Mouse (Mus musculus): ENCODE results near the gene Slc8a1. TPM values are rescaled to one million over a fixed set of nuclear protein-coding genes. Genes with fewer than 3 reads are reported as not detected.

Slc8a1 gene
- polyA plus RNA-seq, 1 experiment from 2014 or later, result 5.1 TPM

- no peaks in the 10 kb centered on the region for H3K9me3 ChIP-seq
- H3K36me3 ChIP-seq, result no peaks in the 10 kb centered on the region
- no peak for ATAC-seq
- H3K4me2 ChIP-seq (replicated peaks), result no peak overlapping the region
- no peak overlapping the region for H3K9ac ChIP-seq
- WGBS, result 59% methylated on average over 3 of the region's 3 CpGs
- H3K4me1 ChIP-seq (replicated peaks), result no peaks in the 10 kb centered on the region
- no peak overlapping the region for H3K4me3 ChIP-seq (replicated peaks)
- no peak overlapping the region for H3K27ac ChIP-seq
- H3K27me3 ChIP-seq (replicated peaks), result no peaks in the 10 kb centered on the region
Observed at GRCm38 (mm10) chr17:81607515-81607914, 130.7 kb downstream of the Slc8a1 start.

GRCm38 (mm10) chr17:81606084-81606483 lies 132.1 kb downstream of the Slc8a1 start:
- H3K27ac ChIP-seq, result no peak overlapping the region
- H3K4me1 ChIP-seq (replicated peaks), result no peaks in the 10 kb centered on the region
- WGBS, result 26% methylated on average over 2 of the region's 2 CpGs

DNA sequence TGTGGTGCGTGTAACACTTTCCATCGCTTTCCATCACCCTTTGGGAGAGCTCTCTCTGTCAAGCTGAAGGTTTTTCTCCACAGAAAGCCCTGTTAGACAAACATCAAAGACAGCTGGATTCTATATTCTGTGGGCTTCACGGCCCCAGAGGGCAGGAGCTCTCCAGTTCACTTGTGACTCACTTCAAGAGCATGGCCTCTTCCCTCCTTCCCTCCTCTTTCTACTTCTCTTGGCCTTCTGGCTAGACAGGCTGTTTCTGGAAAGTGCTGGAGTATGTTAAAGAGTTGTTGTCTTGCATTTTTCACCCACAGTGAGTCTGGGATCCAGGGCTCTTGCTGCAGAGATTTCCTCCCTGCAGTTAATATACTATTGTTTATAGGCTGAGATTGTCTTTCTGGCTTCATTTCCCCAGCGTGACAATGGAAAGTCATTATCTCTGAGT lies 132.9 kb downstream of the Slc8a1 start:
- H3K9me3 ChIP-seq, result no peaks in the 10 kb centered on the region
- H3K27me3 ChIP-seq (replicated peaks), result no peaks in the 10 kb centered on the region
- no peaks in the 10 kb centered on the region for H3K36me3 ChIP-seq
- no peak overlapping the region for H3K9ac ChIP-seq
- H3K4me2 ChIP-seq (replicated peaks), result no peak overlapping the region
- 37% methylated on average over 4 of the region's 4 CpGs for WGBS
- peak; percentile 68 for ATAC-seq
- H3K27ac ChIP-seq, result peak overlapping the region; percentile 6; the same call in 1 of the 2 replicates
- no peaks in the 10 kb centered on the region for H3K4me1 ChIP-seq (replicated peaks)
- H3K4me3 ChIP-seq (replicated peaks), result no peak overlapping the region

More at GRCm38 (mm10) chr17:81606084-81606483, 132.1 kb downstream of the Slc8a1 start:
- no peak for ATAC-seq
- Histone ChIP-seq H3K9me3 (no peaks in the 10 kb centered on the region), H3K4me2 (replicated peaks) (no peak overlapping the region), H3K4me3 (replicated peaks) (no peak overlapping the region), H3K9ac (no peak overlapping the region), H3K27me3 (replicated peaks) (no peaks in the 10 kb centered on the region), H3K36me3 (no peaks in the 10 kb centered on the region)

GRCm38 (mm10) chr17:81599072-81599471 lies 139.1 kb downstream of the Slc8a1 start:
- Histone ChIP-seq H3K9ac (no peak overlapping the region), H3K27ac (no peak overlapping the region), H3K27me3 (replicated peaks) (no peaks in the 10 kb centered on the region), H3K4me1 (replicated peaks) (no peaks in the 10 kb centered on the region), H3K9me3 (no peaks in the 10 kb centered on the region), H3K4me2 (replicated peaks) (no peak overlapping the region), H3K36me3 (no peaks in the 10 kb centered on the region), H3K4me3 (replicated peaks) (no peak overlapping the region)
- ATAC-seq, result no peak
- 87% methylated on average over 2 of the region's 2 CpGs for WGBS

GRCm38 (mm10) chr17:81589791-81590190 lies 148.4 kb downstream of the Slc8a1 start:
- 79% methylated on average over 7 of the region's 7 CpGs for WGBS
- Histone ChIP-seq H3K27me3 (replicated peaks) (no peaks in the 10 kb centered on the region), H3K9me3 (no peaks in the 10 kb centered on the region), H3K4me1 (replicated peaks) (no peaks in the 10 kb centered on the region), H3K27ac (no peak overlapping the region), H3K36me3 (no peaks in the 10 kb centered on the region), H3K9ac (no peak overlapping the region), H3K4me3 (replicated peaks) (no peak overlapping the region), H3K4me2 (replicated peaks) (no peak overlapping the region)
- ATAC-seq, result no peak

DNA sequence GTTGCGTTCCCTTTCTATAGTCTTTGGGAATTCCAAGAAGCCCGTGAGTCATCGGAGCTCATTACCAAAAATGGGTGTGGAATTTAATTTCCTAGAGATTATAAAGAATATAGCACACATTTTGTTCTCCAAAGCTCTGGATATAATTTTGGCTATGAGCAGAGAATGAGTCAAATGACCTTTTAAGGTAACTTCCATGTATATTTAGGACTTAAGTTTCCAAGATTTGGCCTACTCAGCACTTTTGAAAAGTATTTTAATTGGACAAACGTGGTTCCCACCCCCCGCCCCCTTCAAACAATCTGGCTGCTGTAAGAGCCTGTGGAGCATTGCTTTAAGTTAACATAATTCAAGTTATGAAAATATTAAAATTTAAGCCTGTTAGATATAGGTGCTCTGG lies 151.4 kb downstream of the Slc8a1 start:
- no peak overlapping the region for H3K4me3 ChIP-seq (replicated peaks)
- WGBS, result 90% methylated on average over 5 of the region's 5 CpGs

DNA sequence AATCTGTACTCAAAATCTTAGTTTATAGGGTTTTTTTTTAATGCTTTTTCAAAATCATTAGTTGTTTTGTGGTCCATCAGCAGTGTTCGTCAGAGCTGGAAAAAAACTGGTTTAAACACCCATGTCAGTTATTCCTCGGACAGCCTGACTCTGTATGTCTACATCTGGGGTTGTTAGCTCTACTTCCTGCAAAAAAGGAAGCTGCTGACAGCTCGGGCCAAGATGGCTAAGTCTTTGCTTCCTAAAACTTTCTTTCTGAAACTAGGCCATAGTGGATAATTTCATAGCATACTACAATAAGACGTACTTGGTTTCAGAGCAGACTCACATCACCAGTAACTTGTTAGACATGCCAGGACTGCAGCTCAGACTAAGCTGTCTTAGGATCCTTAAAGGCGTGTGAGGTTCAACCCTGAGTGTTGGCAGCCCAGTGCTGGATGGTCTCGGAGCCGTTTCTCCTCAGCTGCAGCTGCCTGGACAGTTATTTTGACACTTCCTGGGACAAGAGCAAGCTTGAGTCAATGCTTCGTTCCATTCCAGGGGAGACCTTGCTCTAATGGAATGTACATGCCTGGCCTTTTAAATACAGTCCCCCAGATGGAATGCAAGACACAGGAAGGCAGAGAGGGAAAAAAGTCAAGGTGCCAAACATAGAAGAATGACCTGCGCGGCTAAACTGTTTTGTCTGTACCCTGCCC lies 158.3 kb downstream of the Slc8a1 start:
- H3K9me3 ChIP-seq, result no peaks in the 10 kb centered on the region
- 0 out of 2 replicates have a peak overlapping the region, but pooled peaks have one; percentile 18 for H3K27ac ChIP-seq
- 50% methylated on average over 10 of the region's 10 CpGs for WGBS
- no peak overlapping the region for H3K4me2 ChIP-seq (replicated peaks)
- H3K9ac ChIP-seq, result no peak overlapping the region
- 0 out of 2 replicates have a peak, but pooled peaks cover 5% of the 10 kb centered on the region for H3K4me1 ChIP-seq (replicated peaks)
- H3K27me3 ChIP-seq (replicated peaks), result no peaks in the 10 kb centered on the region
- peak; percentile 25; the same call in 1 of the 2 replicates for ATAC-seq
- H3K4me3 ChIP-seq (replicated peaks), result no peak overlapping the region
- H3K36me3 ChIP-seq, result no peaks in the 10 kb centered on the region

More for the DNA sequence above, 151.4 kb downstream of the Slc8a1 start:
- Histone ChIP-seq H3K27me3 (replicated peaks) (no peaks in the 10 kb centered on the region), H3K9me3 (no peaks in the 10 kb centered on the region), H3K36me3 (no peaks in the 10 kb centered on the region), H3K4me2 (replicated peaks) (no peak overlapping the region), H3K9ac (no peak overlapping the region), H3K4me1 (replicated peaks) (no peaks in the 10 kb centered on the region), H3K27ac (no peak overlapping the region)
- no peak for ATAC-seq

GRCm38 (mm10) chr17:81576893-81577292 lies 161.3 kb downstream of the Slc8a1 start:
- no peak for ATAC-seq
- H3K9ac ChIP-seq, result no peak overlapping the region
- no peak overlapping the region for H3K4me2 ChIP-seq (replicated peaks)
- no peaks in the 10 kb centered on the region for H3K36me3 ChIP-seq
- WGBS, result 86% methylated on average over 3 of the region's 3 CpGs
- H3K4me1 ChIP-seq (replicated peaks), result 0 out of 2 replicates have a peak, but pooled peaks cover 5% of the 10 kb centered on the region
- no peaks in the 10 kb centered on the region for H3K27me3 ChIP-seq (replicated peaks)
- H3K4me3 ChIP-seq (replicated peaks), result no peak overlapping the region
- H3K27ac ChIP-seq, result no peak overlapping the region
- H3K9me3 ChIP-seq, result no peaks in the 10 kb centered on the region

DNA sequence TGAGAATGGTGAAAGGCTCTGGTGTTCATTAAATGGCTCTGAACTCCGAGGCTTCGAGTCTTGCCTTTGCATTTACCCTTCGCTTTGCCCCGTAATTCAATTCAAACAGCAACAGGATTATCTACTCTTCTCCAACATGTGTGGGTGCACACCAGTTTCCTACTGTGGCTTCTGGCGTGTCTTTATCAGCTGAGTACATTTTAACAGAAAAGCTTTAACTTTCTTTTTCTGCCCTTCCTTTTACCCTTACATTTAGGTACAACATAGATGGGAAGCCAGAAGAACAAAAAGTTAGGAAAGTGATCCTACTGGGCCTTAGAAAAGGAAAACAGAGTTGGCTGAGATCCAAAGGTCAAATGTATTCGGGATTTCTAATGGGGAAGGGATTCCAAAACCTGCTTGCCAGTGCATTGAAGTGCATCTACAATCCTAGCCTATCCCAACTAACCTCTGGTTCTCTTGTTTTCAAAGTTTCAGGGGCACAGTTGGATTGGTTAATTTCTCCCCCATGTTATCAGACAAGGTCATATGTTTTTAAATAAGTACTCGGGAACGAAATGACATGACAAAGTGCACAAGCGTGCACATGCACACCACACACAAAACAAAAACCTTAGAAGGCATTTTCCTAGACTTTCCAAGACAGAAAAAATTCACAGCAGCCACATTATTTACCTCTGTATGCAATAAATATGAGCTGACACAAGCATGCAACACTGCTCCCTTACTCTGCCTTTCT lies 172.4 kb downstream of the Slc8a1 start:
- H3K9ac ChIP-seq, result no peak overlapping the region
- no peaks in the 10 kb centered on the region for H3K36me3 ChIP-seq
- no peak overlapping the region for H3K4me3 ChIP-seq (replicated peaks)
- no peak overlapping the region for H3K27ac ChIP-seq
- H3K9me3 ChIP-seq, result no peaks in the 10 kb centered on the region
- no peak overlapping the region for H3K4me2 ChIP-seq (replicated peaks)
- no peaks in the 10 kb centered on the region for H3K27me3 ChIP-seq (replicated peaks)
- H3K4me1 ChIP-seq (replicated peaks), result no peaks in the 10 kb centered on the region
- WGBS, result 73% methylated on average over 9 of the region's 9 CpGs
- ATAC-seq, result no peak

DNA sequence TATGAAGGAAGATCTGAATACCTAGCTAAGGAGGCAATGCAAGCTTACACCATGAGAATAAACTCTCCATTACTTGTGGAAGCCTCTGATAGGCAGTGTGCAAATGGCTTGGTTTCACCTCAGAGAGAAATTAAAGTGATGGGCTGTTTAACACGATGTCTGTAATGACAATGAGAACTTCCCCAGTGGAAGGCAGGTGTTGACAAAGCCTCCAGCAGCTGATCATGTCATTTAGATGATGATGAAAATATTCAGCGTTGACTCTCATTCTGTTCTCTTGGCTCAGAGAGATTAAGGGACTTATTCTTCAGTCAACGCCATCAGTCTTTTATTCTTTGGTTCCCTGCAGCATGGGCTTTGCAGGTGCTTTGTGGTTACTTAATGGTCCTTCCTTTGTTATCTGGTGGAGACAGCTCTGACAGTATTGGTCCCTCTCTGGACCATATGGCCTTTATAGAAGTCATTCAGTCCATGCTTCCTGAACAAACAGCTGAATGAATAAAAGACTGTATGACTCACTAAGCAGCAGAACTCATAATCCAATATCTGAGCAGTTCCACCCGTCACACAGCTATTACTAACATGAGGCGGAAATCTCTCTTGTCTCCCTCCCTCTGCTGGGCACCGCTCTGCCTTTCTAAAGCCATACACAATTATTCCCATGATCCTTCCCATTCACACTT lies 184.0 kb downstream of the Slc8a1 start:
- H3K9me3 ChIP-seq, result no peaks in the 10 kb centered on the region
- no peak for ATAC-seq
- H3K36me3 ChIP-seq, result no peaks in the 10 kb centered on the region

GRCm38 (mm10) chr17:81551856-81552635 lies 186.1 kb downstream of the Slc8a1 start:
- Histone ChIP-seq H3K9me3 (no peaks in the 10 kb centered on the region), H3K4me2 (replicated peaks) (no peak overlapping the region), H3K36me3 (no peaks in the 10 kb centered on the region), H3K9ac (no peak overlapping the region), H3K4me3 (replicated peaks) (no peak overlapping the region), H3K27ac (no peak overlapping the region), H3K4me1 (replicated peaks) (no peaks in the 10 kb centered on the region), H3K27me3 (replicated peaks) (no peaks in the 10 kb centered on the region)
- ATAC-seq, result peak; percentile 84
- 67% methylated on average over 6 of the region's 6 CpGs for WGBS

More for the DNA sequence above, 184.0 kb downstream of the Slc8a1 start:
- Histone ChIP-seq H3K4me1 (replicated peaks) (no peaks in the 10 kb centered on the region), H3K9ac (no peak overlapping the region), H3K27me3 (replicated peaks) (no peaks in the 10 kb centered on the region), H3K27ac (no peak overlapping the region), H3K4me3 (replicated peaks) (no peak overlapping the region), H3K4me2 (replicated peaks) (no peak overlapping the region)
- WGBS, result 82% methylated on average over 6 of the region's 6 CpGs

GRCm38 (mm10) chr17:81550864-81551263 lies 187.3 kb downstream of the Slc8a1 start:
- Histone ChIP-seq H3K9me3 (no peaks in the 10 kb centered on the region), H3K4me2 (replicated peaks) (no peak overlapping the region), H3K4me1 (replicated peaks) (no peaks in the 10 kb centered on the region), H3K27ac (no peak overlapping the region), H3K36me3 (no peaks in the 10 kb centered on the region), H3K4me3 (replicated peaks) (no peak overlapping the region), H3K27me3 (replicated peaks) (no peaks in the 10 kb centered on the region), H3K9ac (no peak overlapping the region)
- peak; percentile 65 for ATAC-seq
- 75% methylated on average over 3 of the region's 3 CpGs for WGBS
